Mouse (Mus musculus): ENCODE measurements around the gene Apoc1.

Apoc1 gene

DNA sequence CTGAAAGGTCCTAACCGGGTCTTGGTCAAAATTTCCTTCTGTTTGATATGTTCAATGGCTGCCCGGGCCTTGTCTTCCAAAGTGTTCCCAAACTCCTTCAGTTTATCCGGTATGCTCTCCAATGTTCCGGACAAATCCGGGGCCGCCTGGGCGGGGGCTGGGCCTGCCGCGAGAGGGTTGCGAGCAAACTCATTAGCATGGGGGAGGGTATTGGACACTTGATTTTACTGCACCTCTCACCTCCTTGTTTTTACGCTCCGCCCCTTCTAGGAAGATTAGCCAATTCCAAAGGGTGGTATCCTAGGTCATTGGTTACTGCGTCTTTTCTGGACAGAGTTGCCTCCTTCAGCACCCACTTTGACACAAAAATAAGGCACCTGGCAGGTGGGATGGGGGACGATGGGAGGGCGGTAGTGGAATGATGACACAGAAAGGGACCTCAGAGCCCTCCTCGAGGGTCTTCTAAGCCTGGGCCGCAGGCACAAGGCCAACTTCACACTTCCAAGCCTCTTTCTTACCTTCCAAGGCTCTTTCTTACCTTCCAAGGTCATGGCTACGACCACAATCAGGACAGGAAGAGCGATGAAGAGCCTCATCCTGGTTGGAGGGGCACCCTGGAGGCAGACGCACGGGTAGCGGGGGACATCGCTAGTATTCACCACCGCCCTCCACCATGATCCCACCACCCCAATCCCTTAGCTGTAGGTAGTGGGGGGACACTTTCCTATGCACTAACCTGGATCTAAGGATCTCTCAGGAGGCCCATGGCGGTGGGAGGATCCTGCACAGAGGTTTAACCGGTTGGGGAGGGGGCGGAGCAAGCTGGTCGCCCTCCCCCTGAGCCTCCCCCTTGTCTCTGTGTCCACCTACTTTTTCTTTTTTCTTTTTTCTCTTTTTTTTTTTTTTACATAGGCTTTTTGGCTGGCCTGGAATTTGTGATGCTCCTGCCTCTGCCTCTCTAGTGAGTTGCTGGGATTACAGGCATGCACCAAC is at the start of gene Apoc1:
Apoc1 (minus strand) TSS at position 788 of the 993 bp plus-strand sequence.
- no peak for DNase-seq

DNA sequence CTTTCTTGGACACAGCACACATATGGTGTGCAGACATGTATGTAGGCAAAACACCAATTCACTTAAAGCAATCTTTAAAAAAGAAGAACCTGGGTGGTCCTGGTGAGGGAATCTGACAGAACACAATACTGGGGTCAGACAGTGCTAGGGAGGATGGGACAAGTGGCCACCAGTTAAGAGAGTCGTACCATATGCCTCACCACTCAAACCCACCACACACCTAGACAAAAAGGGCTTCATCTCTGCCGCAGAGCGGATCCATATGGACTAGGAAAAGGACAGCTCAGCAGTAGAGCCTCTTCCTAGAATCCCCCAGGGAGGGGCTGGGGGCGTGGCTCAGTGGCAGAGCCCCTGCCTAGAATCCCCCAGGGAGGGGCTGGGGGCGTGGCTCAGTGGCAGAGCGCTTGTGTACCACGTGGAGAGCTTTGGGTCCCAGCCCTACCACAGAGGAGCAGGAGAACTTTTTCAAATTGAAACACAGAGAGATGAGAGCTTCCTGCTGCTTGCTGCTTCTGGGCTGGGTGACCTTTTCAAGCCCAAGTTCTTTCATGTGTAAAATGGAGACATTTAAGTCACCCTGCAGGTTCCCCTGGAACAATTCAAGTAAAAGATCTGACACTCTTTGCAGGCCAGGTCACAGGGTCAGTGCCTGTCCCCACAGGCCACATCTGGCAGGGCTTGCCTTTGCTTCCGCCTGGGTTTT is 49.0 kb upstream of the Apoc1 start:
- DNase-seq: no peak

DNA sequence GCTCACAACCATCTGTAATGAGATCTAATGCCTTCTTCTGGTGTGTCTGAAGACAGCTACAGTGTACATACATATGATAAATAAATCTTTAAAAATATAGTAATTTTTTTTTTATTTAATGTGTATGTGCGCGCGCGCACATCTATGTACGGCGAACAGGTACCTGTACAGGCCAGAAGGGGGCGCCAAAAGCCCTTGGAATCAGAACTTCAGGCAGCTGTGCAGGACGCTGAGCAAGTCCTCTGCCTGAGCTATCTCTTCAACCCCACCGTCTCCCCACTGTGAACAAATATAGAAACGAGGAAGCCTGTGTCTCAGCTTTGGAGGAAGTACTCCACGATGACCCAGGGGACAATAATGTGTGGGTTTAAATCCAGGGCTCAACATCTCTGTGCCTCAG is 47.8 kb upstream of the Apoc1 start:
- no peak for DNase-seq

DNA sequence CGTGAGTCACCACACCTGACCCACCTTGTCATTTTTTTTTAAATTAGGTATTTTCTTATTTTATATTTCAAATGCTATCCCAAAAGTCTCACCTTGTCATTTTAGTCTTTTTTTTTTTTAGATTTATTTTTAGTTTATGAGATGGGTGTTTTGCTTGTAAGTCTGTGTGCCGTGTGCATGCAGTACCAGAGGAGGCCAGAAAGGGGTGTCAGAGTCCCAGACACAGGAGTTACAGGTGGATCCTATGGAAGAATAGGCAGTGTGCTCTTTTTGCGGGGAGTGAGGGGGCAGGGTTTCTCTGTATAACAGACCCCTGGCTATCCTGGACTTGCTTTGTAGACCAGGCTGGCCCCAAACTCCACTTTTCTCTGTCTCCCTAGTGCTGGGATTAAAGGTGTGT is 46.3 kb upstream of the Apoc1 start:
- no peak for DNase-seq

DNA sequence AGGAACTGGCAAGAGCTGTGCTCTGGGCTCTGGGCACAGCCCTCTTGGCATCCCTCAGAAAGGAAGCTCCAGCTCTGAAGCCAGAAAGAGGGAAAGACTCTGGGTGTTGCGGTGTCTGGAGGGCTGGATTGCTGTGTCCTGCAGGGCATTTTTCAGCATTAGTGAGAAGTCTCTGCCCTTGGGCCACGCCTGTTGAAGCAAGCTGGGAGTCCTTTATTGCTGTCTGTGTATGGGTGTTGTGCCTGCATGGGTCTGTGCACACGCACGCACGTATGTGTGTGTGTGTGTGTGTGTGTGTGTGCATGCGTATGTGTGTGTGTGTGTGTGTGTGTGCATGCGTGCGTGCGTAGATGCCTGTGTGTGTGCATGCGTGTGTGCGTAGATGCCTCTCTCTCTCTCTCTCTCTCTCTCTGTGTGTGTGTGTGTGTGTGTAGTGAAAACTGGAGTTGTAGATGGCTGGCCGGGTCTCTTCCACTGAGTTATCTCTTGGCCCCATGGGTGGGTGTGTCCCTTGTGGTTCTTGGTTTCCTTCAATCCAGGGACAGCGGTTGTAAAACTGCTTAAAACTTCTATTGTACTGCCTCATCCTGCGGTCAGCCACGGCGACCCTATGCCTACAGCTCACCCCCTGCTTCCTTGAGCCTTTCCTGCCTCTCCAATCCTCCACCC is 44.1 kb upstream of the Apoc1 start:
- DNase-seq: no peak

DNA sequence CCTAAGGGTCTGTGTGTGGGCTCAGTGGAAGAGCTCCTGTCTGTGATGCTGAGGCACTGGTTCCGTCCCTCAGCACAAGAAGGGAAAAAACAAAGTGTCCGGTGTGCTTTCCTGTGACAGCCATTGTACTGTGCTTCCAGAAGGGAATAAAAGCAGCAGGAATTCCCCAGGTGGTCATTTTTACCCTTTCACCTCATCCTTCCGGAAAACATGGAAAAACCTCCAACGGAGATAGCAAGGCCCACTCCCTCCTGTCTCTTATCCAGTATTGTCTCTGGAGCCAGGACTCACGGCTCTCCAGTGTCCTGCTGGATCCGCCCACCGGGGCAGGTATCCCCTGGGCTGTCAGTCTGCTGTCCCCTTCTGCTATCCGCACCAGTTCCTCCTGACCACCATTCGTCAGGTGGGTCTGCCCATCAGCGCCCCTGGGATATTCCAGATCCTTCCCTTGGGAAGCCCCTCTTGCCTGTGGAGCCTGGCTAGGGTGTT is 41.8 kb upstream of the Apoc1 start:
- no peak for DNase-seq

DNA sequence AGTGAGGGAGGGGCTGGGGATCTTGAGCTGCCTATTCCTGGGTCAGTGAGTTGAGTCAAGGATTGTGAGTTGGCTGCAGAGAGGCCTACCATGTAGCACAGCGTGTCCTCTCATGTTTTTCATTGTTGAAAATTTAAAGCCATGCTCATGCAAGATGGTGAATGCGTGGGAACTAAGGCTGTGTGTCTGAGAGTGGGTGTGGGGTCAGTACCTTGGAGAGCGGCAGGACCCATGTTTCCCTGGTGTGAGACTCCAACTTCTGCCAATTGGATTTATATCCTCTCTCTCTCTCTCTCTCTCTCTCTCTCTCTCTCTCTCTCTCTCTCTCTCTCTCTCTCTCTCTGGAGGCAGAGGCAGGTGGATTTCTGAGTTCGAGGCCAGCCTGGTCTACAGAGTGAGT is 34.1 kb upstream of the Apoc1 start:
- DNase-seq: no peak

DNA sequence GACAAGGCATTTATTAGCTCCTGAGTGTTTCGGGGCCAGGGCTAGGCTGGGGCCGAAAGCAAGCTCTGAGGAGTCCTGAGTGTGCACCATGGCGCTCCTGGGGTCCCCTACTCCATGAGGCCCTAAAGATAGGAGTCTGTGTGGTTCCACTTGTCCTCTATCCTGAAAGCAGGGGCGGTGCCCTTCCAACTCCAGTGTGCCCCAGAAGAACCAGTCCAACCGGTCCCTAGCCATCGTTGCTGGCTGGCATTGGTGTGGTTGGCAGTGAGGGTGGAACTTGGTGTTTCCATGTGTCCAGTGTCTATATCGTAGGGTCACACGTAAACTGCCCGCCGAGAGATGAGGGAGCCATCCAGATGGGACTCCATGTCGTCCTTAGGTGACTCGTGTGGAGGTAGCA is 31.7 kb upstream of the Apoc1 start:
- no peak for DNase-seq

DNA sequence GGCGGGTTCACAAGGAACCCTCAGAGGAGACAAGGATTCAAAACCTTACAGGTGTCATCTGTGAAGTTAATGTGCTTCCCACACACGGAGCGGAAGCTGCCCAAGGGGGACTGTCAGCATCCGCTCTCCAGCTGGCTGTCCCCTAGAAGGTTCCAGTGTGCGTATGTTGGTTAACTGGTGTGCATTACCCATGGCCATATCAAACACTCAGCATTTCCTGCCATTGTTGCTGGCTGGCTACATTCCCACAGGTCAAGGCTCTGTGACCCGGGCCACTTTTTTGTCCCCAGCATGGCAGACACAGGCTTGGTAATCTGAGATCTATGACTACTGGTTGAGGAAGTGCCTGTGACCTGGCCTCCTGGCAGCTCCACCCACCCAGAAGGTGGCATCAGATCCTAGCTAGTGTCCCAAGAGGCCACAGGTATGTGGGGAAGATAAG is 30.3 kb upstream of the Apoc1 start:
- no peak for DNase-seq

DNA sequence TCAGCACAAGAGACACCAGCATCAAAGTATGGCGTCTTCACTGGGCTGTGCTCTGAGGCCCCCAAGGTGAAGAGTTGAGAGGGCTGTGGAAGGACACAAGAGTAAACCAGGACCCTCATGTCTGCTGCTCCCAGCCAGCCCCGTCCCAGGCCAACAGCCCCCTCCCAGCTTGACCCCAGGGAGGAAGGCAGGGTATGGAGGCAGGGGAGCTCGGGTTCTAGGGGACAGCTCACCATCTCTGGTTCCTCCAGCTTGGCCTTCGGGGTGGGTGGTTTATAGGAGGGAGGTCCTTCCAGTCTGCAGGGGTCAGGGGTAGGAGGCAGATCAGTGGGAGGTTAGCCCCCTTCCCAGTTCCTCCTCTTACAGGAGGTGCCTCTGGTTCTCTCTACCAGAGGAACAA is 26.7 kb upstream of the Apoc1 start:
- no peak for DNase-seq

DNA sequence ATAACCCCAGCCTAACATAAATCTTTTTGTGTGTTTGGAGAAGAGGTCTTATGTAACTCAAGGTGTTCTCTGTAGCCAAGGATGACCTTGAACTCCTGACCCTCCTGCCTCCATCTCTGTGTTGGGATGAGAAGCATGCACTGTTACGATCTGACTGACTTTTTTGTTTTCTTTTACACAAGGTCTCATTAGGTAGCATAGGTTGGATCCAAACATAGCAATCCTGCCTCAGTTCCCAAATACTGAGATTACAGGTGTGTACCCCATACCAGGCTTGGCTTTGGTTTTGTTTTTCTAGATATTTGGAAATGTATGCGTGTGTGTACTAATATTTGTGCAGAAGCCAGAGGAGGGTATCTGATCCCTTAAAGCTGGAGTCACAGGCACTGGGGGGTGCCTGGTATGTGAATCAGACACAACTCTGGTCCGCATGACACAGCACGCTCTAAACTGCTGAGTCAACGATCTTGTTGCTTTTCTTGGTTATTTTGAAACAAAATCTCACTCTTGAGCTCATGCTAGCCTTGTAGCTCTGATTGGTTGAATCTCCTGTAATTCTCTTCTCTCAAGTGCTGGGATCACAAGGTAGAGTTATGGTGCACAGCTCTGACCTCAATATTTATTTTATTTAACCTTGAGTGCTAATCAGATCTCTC is 26.0 kb upstream of the Apoc1 start:
- DNase-seq: no peak

DNA sequence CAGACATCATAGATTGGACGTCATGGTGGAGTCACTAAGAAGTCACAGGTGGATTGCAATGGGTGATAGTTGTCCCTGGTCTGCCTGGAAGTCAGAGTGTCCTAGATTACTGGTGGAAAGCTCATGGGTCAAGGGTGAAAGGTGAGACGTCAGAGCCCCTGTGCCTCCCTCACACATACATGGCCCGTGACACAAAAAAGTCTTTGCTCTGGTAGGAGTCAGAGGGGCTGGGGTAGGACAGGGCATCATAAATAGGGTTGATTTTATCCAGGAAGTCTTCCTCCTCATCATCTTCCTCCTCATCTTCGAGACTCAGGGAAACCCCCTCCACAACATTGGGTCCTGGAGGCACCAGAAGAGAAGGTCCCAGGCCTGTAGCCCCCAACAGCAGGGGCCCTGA is 24.9 kb upstream of the Apoc1 start:
- no peak for DNase-seq

DNA sequence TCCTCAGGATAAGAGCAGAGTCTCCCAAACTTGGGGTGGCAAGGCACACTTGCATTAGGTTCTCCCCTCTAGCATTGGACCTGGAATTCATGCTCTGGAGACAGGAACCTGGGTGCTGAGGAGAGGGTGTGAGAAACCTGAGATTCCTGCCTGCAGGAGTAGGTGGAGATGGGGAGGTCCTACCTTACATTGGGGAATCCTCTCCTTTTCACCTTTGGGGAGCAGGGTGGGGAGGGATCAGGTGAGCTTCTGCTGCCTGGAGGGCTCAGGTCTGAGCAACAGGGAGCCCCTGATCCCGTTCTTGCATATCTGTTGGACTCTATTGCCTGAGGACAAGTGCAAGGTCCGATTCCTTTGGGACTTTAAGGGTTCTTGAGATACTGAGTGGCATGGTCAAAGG is 24.4 kb upstream of the Apoc1 start:
- DNase-seq: no peak

DNA sequence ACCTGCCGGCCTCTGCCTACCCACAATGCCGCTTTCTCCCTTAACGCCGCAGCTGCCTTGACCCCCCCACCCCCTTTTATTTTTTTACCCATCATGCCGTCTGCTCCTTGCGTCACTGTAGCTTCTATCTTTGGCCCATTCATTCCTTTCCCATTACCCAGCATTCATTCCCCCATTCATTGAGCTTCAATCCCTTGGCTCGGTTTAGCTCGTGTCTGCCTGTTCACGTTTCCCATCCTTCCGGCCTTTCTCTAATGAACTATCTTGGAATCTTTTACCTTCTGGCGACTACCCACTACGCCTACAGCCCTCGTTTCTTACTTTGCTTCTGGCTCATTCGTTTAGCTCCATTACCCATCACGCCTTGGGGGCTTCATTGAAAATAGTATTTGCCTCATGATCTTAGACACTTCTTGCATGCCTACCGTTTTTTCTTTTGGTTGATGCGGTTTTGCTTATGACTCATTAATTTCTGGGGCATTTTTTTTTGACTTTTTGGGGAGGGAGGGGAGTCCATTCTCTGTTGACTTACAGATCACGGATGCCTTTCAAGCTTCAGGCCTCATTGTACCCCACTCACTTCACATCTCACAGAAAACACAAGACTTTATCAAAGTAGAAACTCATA is 23.7 kb upstream of the Apoc1 start:
- no peak for DNase-seq

DNA sequence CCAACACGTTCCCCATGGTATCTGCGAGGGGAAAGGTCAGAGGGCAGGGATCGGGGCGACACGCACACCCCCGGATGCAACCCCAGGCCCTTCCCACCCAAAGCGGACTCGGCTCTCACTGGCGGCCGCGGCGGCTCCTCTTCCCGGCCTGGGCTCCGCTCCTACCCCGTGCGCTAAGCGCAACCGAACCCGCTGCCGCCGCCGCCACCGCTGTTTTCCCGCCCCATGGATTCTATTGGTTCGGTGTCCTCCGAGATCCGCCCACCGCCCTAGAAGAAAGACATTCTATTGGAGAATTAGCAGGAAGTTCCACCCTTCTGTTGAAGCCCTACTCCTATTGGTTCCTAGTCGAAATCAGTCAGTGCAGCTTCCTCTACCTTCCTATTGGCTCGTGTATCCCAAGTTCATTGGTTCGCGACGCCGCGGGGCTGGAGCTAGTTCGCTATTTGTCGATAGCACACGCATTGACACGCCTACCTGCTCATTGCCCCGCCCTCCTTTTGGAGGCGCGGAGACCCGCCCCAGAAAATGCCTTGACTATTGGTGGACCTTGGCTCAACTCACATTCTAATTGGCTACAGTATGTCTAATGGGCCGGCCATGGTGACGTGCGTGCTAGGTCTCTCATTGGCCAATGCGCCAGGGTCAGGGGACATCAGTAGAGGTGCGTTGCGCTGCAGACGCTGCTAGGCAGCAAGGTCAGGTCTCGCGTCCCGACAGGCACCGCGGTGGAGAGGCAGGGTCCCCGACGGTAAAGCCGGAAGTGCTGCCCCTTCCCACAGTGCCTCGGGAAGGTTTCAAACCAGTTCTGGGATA is 23.0 kb upstream of the Apoc1 start, which contains the start of gene Tomm40:
Tomm40 (minus strand) TSS at position 200 of the 816 bp plus-strand sequence.
- DNase-seq: peak; percentile 100

DNA sequence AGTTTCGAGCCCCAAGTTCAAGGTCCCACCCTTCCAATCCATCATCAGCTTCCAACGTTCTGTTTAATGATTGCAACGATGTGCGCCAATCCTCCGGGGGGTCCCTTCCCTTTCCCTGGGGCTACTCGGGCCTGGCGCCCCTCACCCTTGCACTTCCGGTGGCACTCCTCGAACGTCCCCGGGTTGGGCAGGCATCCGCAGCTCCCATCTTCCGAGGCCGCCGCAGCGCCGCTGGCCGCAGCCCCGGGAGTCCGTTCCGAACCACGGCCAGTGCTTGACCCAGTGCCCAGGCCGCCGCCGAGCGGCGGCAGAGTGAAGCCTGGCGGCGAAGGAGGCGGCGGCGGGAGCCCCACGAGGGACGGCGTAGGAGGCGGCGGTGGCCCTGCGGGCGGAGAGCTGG is 22.4 kb upstream of the Apoc1 start:
- no peak for DNase-seq

DNA sequence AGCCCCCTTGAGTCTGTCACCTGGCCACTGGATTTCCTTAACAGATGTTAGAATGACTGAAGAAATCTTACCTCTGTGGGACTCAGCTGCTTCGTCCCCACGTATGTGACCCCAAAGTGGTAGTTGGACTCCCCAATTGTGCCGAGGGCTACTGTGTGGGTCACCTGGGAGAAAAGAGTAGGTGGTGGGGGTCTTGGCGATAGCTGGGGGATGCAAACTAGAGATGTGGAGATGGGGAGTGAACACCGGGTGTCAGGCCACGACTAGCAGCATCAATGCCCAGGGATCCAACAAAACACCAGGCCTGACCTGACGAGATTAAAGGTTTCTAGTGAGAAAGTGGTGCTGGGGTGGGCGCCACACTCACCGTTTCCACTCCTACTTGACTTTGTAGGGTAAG is 21.1 kb upstream of the Apoc1 start:
- DNase-seq: no peak

DNA sequence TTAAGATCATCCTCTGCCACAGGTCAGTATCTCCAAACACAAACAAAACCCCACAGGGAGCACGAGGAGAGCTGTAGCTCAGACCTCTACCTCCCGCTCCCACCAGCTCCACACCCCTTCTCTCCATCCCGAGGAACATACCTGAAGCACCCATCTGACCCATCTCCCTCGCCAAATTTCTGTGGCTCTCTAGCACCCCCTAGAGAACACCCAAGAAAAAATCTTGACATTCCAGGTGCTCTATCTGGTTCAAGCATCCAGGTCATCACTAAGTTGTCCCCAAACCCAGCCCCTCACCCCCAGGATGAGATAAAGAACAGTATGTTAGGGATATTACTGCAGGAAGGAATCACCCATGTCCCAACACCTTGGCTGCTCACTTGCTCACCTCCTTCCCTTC is 20.7 kb upstream of the Apoc1 start:
- DNase-seq: no peak

DNA sequence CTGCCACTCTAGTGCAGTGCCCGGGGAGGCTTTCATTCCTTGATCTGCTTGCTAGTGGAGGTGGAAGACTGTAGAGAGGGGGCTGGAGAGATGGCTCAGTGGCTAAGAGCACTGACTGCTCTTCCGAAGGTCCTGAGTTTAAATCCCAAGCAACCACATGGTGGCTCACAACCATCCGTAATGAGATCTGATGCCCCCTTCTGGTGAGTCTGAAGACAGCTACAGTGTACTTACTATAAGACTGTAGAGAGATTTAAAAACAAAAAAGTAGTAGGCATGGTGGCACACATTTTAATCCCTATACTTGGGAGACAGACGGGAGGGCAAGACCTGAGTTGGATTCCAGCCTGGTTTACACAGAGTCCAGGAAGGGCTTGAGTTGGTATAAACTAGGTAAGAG is 20.0 kb upstream of the Apoc1 start:
- DNase-seq: no peak

DNA sequence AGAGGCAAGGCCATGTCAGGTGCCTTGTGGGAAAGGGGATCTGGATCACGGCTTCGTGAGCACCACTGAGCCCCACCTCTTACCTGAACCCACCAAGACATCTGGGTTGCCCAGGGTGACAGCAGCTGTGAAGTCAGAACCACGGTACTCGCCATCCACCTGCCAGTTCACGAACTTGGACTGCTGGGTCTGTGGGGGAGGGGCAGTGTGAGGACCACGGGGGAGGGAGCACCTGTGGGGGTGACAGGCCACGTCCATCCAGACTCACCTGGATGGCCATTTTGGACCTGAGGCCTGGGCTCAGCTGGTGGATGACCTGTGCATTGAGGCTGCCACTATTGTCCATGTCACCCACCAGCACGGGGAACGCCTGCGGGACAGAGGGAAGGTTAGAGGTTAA is 18.2 kb upstream of the Apoc1 start:
- DNase-seq: no peak

DNA sequence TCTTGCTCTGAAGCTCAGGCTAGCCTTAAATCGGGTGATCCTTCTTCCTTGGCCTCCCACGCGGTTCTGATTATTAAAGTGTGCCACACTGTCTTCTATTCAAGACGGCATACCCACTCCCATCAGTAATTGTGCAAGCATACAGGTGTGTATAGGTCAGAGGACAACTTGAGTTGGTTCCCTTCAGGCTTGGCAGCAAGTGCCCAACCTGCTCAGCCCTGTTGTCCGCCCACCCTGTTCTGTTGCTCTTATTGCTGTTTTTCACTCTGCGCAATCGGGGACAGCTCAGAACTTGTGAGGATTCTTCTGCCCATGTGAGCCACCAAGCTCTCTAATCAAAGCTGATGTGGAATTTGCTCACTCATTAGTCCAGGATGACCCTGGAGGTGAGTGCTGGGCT is 12.8 kb upstream of the Apoc1 start:
- no peak for DNase-seq

All from layer of hippocampus, adult 9-11 months (tissue).